Mouse (Mus musculus) embryo, embryonic 10 days (tissue): ENCODE data around the gene Rabggta.
A peak's percentile ranks its signal among the peaks of the same experiment; 100 is the strongest.

Source experiments
- DNase-seq: peaks from one replicate; pipeline ENCODE4 v3.0.0-alpha.2; 2015; ENCODE audit warnings: low spot score

The Rabggta gene

GRCm38 (mm10) chr14:55721700-55722437 lies at the start of gene Rabggta:
TSS of gene Rabggta (minus strand) at chr14:55722263.
- DNase-seq = peak; percentile 98

- DNase-seq = no peak
These were observed 47.1 kb upstream of the Rabggta start for GRCm38 (mm10) chr14:55769087-55769703.

DNA sequence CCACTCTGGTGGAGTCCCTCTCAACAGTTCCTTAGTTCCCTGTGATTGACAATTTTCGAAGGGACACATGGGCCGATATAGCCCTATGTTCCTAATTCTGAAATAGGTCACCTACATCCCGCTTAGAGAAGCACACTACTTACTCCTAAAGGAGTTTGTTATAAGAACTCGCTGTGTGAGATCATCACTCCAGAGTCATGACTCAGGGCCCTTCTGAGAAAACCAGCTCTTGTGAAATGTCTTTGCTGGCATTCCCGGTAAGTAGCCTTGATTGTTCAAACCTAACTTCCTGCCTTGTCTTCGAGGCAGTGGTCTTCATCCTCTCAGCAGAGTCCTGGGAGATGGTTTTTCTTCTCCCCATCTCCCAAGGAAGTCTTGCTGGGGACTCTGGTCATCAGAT lies 46.5 kb upstream of the Rabggta start:
- no peak for DNase-seq

DNA sequence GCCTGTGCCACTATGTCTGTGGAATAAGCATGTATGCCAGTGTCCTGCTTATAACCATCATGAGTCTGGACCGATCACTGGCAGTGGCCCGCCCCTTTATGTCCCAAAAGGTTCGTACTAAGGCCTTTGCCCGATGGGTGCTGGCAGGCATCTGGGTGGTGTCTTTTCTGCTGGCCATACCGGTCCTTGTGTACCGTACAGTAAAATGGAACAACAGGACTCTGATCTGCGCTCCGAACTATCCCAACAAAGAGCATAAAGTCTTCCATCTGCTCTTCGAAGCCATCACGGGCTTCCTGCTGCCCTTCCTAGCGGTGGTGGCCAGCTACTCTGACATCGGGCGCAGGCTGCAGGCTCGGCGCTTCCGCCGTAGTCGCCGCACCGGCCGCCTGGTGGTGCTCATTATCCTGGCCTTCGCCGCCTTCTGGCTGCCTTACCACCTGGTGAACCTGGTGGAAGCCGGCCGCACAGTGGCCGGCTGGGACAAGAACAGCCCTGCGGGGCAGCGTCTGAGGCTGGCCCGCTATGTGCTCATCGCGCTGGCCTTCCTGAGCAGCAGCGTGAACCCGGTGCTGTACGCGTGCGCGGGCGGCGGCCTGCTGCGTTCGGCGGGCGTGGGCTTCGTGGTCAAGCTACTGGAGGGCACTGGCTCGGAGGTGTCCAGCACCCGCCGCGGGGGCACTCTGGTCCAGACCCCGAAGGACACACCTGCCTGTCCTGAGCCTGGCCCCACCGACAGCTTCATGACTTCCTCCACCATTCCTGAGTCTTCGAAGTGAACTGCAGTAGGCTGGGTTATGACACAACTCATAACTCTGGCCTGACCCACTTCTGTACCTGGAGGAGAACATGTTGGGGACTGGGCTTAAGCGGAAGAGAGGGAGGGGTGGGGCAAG lies 45.7 kb upstream of the Rabggta start:
- DNase-seq = peak; percentile 79

DNA sequence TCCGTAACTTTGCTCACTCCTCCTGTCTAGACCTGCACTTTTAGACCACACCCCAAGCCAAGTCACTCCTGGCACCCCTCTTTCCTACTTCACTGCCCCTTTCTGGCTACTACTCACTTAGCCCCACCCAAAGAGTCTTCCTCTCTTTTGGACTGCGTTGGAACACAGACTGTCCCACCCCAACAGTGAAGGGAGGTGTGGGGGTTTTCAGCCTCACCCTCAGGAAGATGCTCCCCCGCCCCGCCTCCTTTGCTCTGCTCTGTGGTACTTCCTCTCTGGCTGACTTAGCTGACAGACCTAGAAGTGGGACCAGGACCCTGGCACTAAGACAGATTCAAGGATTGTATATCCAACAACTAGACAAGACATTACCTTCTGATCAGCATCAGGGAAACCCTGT lies 43.6 kb upstream of the Rabggta start, which contains the start of gene Ltb4r1:
Gene Ltb4r1 (plus strand): TSS at position 267 of the 400 bp plus-strand sequence.
- no peak for DNase-seq

DNA sequence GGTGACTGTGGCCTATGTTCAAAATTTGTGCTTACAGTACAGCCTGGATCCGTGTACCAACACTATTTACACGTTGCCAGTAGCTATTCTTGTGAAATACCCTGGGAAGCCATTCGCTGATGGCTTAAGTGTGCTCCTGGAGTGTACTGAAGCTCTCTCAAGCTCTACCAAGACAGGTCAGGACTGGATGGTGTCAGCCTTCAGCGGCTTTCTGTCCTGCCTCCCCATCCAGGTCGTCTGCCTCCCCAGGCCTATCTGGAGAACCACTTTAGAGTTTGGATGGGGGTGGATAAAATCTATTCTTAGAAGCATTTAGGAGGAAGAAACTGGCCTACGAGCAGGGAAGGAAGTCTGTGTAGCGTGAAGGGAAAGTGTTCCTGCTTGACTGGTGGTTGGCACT lies 41.1 kb upstream of the Rabggta start:
- DNase-seq = no peak

GRCm38 (mm10) chr14:55762001-55762821 lies 40.1 kb upstream of the Rabggta start:
- DNase-seq = peak; percentile 79

- no peak for DNase-seq
These were observed 39.1 kb upstream of the Rabggta start, which contains the start of gene Ltb4r2 for GRCm38 (mm10) chr14:55761163-55761562. TSS of gene Ltb4r2 (plus strand) at chr14:55761428.

DNA sequence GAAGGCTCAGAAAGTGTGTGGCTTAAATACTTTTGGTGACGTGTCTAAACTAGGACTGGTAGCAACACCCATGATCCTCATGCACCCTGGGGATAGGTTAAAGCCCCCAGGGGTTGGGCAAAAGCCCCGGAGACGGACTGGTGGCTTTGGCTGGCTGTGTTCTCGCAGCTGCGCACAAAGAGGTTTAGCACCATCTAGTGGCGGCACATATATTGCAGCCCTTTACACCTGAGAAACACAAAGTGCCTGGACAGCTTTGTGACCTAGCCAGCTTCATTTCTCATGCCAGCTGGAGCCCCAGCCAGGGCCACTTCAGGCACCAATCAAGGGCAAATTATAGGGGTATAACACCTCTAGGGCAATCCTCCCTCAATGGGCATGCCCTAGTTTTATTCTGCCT lies 38.1 kb upstream of the Rabggta start:
- DNase-seq = peak; percentile 91

DNA sequence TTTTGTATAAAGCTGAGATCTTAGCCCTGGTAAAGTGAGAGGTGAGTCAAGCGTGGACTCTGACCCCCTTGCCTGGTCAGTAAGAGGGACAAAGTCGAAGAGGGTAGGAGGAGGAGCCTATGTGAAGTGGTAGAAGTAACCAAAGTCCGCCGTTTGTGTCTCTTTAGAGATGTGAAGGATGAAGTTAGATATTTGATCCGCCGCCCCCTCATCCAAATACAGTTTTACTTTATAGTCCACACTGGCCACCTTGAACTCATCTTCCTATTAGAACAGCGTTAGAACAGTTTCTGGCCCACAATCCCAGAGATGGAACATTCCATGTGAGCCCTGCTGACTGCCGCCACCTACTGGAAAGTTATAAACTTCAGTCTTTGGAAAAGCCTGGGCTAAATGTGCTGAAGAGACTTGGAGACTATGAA lies 36.3 kb upstream of the Rabggta start, which contains the start of gene Cideb:
Gene Cideb (minus strand): TSS at position 96 of the 422 bp plus-strand sequence.
- DNase-seq = peak; percentile 80

GRCm38 (mm10) chr14:55757566-55757965 lies 35.5 kb upstream of the Rabggta start:
- DNase-seq = no peak

- no peak for DNase-seq
These were observed 25.2 kb upstream of the Rabggta start for GRCm38 (mm10) chr14:55747051-55747847.

DNA sequence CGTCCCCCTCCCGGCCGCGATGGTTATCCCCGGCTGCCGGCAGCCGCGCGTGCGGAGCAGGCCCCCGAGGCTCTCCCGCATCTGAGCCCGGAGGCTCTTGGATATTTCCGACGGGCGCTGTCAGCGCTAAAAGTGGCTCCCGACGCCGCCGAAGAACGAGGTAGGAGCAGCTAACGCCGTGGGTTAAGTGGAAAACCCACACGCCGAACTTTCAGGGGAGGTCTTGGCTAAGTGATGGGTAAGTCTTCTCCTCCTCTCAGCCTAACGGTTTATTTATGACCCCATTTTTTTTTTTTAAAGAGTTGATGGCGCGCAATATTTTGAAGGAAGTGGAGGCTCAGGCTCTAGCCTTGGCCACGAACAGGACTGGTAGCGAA lies 23.8 kb upstream of the Rabggta start:
- no peak for DNase-seq

DNA sequence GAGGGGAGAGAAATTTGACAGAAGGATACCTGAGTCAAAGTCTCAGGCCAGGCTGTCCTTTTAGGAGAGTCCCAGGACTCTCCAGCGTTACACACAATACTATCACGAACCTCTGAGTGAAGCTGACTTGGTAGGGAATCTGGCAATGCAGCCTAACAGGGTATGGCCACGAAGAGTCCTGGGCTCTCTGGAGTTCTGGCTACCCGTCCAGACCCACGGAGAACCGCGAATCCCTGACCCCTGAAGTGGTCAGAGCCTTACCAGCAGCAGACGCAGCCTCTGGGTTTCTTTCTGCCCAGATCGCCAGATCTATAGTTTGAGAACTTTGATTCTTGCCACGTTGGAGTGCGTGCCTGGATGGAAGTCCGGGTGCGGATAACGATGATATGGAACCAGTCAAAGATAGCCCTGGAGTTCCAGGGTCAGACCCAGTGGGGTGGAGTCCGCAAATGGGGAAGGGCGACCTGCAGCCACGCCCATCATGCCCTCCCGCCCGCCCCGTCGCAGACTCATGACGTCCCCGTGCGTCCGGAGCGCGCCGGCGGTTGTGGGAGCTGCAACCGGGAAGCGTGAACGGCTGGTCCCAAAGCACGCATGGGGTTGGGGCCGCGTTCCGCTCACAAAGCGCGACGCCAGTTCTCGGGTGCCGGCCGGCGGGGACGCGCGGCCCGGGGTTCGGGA lies 23.3 kb upstream of the Rabggta start, which contains the start of the genes Dhrs1 and Nop9:
Gene Dhrs1 (minus strand): TSS at position 511 of the 681 bp plus-strand sequence.
Gene Nop9 (plus strand): TSS at position 514 of the 681 bp plus-strand sequence.
- DNase-seq = peak; percentile 94

DNA sequence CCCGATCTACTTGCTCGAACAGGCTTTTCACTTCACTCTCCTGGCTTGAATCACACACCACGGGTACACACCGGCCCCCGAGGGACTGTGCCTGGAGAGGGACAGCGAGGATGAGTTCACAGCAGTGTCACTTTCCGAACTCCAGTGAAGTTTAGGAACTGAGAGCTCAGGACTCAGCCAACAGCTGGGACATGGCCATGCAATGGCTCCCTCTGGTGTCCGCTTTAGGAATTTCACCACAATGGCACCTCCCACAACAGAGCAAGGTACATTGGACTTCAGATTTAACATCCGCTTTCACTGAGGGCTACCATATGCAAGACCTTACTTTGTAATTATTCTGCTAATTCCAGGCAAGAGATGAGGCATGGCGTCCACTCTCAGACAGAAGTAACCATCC lies 21.6 kb upstream of the Rabggta start:
- peak; percentile 91 for DNase-seq

DNA sequence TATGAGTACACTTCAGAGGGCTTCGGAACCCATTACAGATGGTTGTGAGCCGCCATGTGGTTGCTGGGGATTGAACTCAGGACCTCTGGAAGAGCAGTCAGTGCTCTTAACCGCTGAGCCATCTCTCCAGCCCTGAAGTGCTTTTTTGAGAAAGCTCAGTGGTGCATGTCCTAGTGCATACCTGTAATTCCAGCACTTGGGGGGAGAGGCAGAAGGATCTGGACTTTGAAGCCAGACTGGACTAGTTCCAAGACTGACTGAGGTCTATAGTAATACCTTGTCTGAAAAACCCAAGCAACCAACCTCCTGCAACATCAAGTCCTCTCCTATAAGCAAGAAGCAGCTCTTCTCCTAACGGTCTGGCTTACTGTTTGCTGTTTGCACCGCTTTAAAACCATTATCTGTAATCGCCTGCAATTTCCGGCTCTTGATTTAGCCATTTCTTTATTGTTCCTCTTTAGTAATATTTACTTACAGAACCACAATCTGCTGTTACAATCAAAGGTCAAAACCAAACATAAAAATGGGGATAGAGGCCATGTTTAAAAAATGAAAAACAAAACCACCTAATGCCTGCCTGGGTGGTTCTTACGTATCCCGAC lies 15.1 kb upstream of the Rabggta start:
- DNase-seq = no peak

DNA sequence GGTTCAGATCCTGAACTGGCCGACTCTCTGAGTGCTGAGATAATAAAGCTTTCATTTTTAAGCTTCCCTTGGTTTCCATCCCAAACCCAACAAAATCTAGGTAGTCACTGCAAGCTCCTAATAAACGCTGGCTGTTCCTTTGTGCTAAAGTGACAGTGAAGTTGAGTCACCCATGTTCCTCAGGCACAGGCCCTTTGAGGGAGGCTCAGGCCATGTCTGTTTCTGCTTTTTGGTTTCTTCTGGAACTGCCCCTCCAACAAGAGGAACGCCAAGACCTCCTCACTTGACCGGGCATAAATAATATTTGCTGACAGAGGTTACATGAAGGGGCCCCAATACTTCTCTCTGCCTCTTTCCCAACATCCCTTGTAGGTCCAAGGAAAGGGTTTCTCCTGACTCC lies 13.7 kb upstream of the Rabggta start:
- no peak for DNase-seq

DNA sequence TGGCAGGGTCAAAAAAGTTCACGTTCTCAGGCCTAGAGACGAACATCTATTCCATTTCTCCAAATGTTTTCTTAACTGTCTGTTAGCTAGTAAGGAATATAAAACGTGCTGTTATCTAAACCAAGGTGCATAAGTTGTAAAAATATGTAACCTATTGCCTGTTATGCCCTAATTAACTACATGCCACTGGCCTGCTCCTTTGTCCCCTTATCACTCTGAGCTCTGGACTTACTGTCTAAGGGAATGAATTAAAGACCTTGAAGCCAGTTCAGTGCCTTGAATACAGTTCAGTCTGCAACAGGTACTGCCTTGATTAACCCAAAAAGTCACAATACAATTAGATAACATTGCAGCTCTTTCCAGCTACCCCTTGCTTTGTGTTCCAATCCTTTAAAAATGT lies 13.3 kb upstream of the Rabggta start:
- no peak for DNase-seq

DNA sequence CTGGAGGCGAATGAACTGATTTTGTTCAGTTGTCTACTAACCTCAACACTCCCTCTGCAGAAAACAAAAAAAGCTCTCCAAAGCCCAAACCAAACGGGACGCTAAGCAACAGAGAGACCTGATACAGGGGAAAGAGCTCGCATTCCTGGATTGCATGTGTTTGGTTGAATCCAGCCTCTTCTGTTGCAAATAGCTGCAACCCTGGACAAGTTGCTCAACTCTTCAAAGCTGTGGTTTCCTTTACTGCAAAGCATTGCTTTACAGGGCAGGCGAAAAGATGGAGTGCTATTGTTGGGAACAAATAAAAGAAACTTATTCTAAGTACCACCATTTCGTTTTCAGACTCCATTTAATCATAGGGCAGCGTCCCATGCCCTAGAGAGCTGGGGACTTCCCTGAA lies 12.8 kb upstream of the Rabggta start:
- DNase-seq = no peak

DNA sequence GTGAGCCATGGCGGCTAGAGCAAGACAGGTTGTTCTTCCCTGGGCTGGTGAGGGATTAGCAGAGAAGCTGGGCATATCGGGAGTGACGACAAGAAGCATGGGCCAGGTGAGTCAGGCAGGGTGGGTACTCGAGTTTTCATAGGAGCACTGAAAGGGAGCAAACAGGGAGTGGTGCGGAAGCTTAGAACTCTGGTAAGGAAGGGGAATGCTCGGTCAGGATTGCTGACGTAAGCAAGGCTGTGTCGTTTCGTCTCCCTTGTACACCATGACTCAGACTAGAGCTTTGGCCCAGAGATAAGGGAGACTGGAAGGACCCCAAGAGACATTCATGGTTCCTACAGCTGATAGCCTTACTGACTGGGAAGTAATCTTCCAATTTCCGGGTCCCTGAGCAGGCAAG lies 11.8 kb upstream of the Rabggta start:
- DNase-seq = no peak
